Mouse (Mus musculus) gastrocnemius, postnatal 25 days (tissue): ENCODE data around the gene Zbtb42. TPM values are rescaled to one million over a fixed set of nuclear protein-coding genes. Genes with fewer than 3 reads are reported as not detected.

Experiments used
- DNase-seq: peaks from one replicate; pipeline ENCODE4 v3.0.0; 2022
- microRNA-seq, 2 experiments: library from miRNA; unstranded; fragments of <30 nt; microRNA quantifications; one replicate each; pipeline ENCODE4 v1.2.0; 2021; ENCODE audit warnings: borderline replicate concordance in 2 of 2
- total RNA-seq, 2 experiments: library from RNA; stranded (reverse); gene quantifications; 1 replicate in 1 of 2; 2 replicates in 1 of 2; pipeline ENCODE4 v1.2.3; 2021

Zbtb42 gene
- total RNA-seq, 2 experiments from 2014 or later = 1.2 to 1.9 TPM

GRCm38 (mm10) chr12:112730808-112731207 is 52.2 kb downstream of the Zbtb42 start:
- no peak for DNase-seq

Small RNA genes within 50 kb of the gene (microRNA-seq; reads per million reads assigned to microRNA genes)
- 0 to 0.26 reads per million in 2 experiments for gene Mir6939

Other genes with a start within 250 kb of the Zbtb42 start
- gene A530016L24Rik, start 189.4 kb upstream of the Zbtb42 start, total RNA-seq = 1 to 10 TPM in 1 of 2 experiments, under 1 TPM in 1; 0.69 to 5.5 TPM
- under 1 TPM in 1 of 2 experiments, not detected in 1; 0.18 TPM for gene Tmem179, start 162.1 kb upstream of the Zbtb42 start, total RNA-seq
- gene Inf2, start 90.0 kb upstream of the Zbtb42 start, total RNA-seq = 10 to 100 TPM; 10.3 to 10.9 TPM
- 100 to 1,000 TPM; 887 to 928 TPM for gene Adssl1, start 58.8 kb upstream of the Zbtb42 start, total RNA-seq
- 10 to 100 TPM; 13.4 to 16.1 TPM for gene Siva1, start 34.1 kb upstream of the Zbtb42 start, total RNA-seq
- 10 to 100 TPM; 63.5 to 69.7 TPM for gene Akt1, start 3.9 kb upstream of the Zbtb42 start, total RNA-seq
- 1 to 10 TPM; 8.8 to 9.1 TPM for gene Cep170b, start 41.6 kb downstream of the Zbtb42 start, total RNA-seq
- gene Pld4, start 81.8 kb downstream of the Zbtb42 start, total RNA-seq = 1 to 10 TPM; 3.5 to 3.9 TPM
- gene Ahnak2, start 123.8 kb downstream of the Zbtb42 start, total RNA-seq = 10 to 100 TPM in 1 of 2 experiments, 1 to 10 TPM in 1; 4.9 to 11.8 TPM
- under 1 TPM; 0.46 to 0.96 TPM for gene Clba1, start 130.1 kb downstream of the Zbtb42 start, total RNA-seq
- gene Cdca4, start 150.6 kb downstream of the Zbtb42 start, total RNA-seq = 1 to 10 TPM; 3.4 to 3.5 TPM
- gene Gpr132, start 189.4 kb downstream of the Zbtb42 start, total RNA-seq = under 1 TPM in 1 of 2 experiments, not detected in 1; 0.11 TPM